Mouse (Mus musculus) heart, postnatal 4 days (tissue): ENCODE results near the gene H2al3. TPM values are rescaled to one million over a fixed set of nuclear protein-coding genes. Genes with fewer than 3 reads are reported as not detected.

Experiments used
- DNase-seq: peaks from one replicate; pipeline ENCODE4 v3.0.0; 2021
- total RNA-seq, 2 experiments: library from RNA; stranded (reverse); gene quantifications; 2 replicates each; pipeline ENCODE4 v1.2.3; 2021

Gene H2al3
- total RNA-seq: not detected

DNA sequence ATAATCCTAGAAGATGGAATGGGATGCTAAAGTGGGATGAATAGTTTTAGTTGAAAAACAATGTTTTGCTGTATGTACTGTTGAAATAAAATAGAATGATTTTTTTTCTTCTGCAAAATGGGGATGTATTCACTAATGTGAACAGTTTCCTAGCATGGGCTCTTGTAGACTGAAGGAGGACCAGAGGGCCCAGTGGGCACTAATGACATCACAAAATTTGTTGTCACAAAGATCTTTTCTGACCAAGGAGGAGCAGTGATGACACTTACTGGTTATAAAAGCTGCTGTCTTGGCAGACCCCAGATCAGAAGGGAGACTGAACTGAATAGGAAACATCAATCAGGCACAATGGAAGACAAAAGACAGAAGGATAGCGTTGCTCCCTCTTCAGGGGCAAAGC, at the start of gene H2al3:
Gene H2al3, plus strand, starts transcription at position 301 of the 400 bp plus-strand sequence.
- DNase-seq: no peak

DNA sequence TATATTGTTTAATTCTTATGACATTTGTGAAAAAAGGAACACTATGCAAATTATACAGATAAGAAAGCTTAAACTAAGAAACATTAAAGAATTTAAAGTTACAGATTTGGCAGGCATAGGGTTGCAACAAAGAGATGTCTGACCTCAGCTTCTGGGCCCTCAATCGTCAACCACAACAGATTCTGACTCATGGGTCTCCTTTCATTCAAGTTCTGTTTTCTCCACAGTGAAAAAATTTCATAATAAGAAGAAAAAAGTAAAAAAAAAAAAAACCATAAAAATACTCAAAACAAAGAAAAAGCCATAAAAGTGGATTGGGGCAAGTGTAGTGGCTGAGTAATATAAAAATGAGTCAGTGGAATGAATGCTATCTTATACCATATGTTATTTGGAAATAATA, 39.4 kb upstream of the H2al3 start:
- no peak for DNase-seq

DNA sequence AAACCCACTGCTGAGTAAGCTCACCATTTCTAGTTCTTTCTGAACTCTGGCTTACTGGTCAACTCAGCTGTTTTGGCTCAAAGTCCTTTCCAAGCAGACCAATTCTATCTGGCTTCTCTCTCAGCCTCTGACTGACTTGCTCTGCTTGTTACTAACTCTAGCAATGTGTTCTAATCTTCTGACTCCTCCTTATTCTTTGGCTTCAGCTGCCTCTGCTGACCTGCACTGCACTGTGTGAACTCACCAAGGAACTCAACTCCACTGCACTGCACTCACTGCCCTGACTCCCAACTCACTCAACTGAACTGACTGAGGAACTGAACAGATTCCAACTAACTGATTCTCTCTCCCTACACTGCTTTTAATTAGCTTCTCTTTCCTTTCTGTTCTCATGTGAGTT, 37.0 kb upstream of the H2al3 start:
- DNase-seq: no peak

DNA sequence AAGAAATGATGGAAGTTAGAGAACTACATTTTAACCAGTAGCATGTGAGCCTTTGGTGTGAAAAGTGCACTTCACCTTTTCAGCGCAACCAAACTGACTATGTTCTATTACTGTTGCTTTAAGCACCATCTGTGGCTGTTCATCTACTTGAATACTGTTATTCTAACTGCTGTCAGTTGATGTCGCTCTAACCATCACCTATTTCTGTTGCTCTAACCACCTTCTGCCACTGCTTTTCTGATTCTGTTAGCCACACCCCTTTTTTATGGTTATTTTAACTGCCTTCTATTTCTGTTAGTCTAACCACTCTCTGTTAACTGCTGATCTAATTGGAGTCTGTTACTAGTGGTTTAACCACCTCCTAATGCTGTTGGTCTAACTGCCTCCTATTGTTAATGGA, 14.7 kb upstream of the H2al3 start:
- DNase-seq: no peak

DNA sequence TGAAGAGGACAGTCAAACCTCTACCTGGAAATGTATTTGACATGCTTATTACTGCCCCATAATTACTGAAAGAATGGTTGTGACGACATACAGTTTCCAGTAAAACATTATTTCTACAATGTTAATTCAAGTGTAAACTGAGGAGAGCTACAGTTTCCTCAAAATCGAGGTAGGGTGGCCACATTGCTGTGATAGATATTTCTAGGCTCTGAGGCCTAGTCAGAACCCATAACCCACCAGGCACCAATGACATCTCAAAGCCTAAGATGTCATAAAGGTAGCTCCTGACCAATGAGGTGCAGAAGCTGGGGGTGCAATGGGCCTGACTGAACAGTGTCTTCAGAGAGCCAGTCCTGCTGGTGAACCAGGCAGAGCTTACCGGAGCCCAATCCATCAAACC, 2.9 kb upstream of the H2al3 start, which contains the start of gene Hypm:
Gene Hypm, plus strand, starts transcription at position 301 of the 400 bp plus-strand sequence.
- no peak for DNase-seq

DNA sequence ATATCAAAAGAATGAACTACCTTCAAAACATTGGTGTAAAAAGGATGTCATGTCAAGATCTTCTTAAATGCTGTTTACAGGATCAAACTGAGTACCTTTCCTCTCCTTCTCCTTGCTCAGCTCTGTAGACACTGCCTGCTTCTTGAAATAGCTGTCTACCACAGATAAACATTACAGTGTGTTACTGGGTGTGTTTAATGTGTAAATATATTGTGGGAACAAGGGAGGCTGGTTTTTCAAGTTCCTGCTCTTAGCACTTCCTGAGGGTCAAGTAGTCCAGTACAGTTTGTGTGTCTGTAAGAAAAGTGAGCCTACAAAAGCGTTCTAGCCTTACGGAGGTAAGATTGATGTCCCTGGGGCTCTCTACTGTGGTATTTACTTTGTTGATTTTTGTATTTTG, 12.4 kb downstream of the H2al3 start:
- no peak for DNase-seq

DNA sequence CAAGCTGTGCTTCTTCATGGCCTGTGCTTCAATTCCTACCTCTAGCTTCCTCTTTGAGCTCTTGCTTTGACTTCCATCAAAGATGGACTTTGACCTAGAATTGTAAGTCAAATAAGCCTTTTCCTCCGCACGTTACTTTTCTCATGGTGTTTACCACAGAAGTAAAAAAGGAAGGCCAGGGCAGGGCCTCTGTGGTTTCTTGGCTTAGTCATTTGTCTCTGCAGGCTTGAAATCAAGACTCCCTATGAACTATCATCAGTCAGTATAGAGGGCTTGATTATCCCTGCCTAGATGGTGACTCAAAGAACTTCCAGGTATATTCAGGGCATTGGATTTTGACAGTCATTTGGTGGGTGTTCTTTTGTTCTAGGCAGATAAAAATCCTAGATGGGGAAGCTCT, 26.0 kb downstream of the H2al3 start:
- DNase-seq: no peak

- DNase-seq: no peak
These were observed 35.8 kb downstream of the H2al3 start, which contains the start of gene Sytl5 for GRCm38 (mm10) chrX:9885322-9885721. TSS of gene Sytl5 (plus strand) at chrX:9885622.

Other genes with a start within 250 kb of the H2al3 start
- 10 to 100 TPM; 51.6 to 54.3 TPM for gene Dynlt3, start 186.7 kb upstream of the H2al3 start, total RNA-seq
- gene Hypm, start 2.8 kb upstream of the H2al3 start, total RNA-seq: not detected
- under 1 TPM in 1 of 2 experiments, not detected in 1; 0.14 TPM for gene Sytl5, start 35.9 kb downstream of the H2al3 start, total RNA-seq